8 mouse cellular contexts compared by ENCODE assay signal in genomic region chr19:7423028-7423655, GRCm38 (mm10). TPM values are rescaled to one million over a fixed set of nuclear protein-coding genes. Genes with fewer than 3 reads are reported as not detected.
A peak's percentile ranks its signal among the peaks of the same experiment; 100 is the strongest.
DNase-seq lines count a peak whose midpoint lies in the region; ATAC-seq and TF ChIP-seq lines count a peak whose summit lies in the region.

No protein-coding gene starts in this region.

- no peak overlapping the region for H3K9ac ChIP-seq in liver, postnatal 0 days (replicated peaks)

- no peak for TF ChIP-seq CTCF in E14TG2a.4 (conservative IDR thresholded peaks at IDR 0.05; ENCODE audit: low read length)
- 0 out of 2 replicates have a peak, but pooled peaks have one; percentile 12 for TF ChIP-seq CTCF in layer of hippocampus, adult 2 months (conservative IDR thresholded peaks at IDR 0.05)
- TF ChIP-seq CTCF in liver, postnatal 0 days (IDR thresholded peaks at IDR 0.05; ENCODE audit: low read depth) = no peak

- H3K27ac ChIP-seq in layer of hippocampus, adult 2 months = peak overlapping the region; percentile 84
- no peak overlapping the region for H3K27ac ChIP-seq in liver, postnatal 0 days (ENCODE audit: low read depth)

- DNase-seq in cerebellum, adult 11-12 months = peak; percentile 83
- DNase-seq in heart, postnatal 36 days = peak; percentile 94 to 97
- peak; percentile 75 to 80 for DNase-seq in layer of hippocampus, adult 2 months (ENCODE audit: low spot score in 2 of 2)
- DNase-seq in liver, postnatal 0 days = peak; percentile 73
- DNase-seq in ovary, postnatal 14 days (ENCODE audit: low spot score) = peak; percentile 91
- no peak for DNase-seq in natural killer cell, adult 2 months (ENCODE audit: low spot score in 2 of 2)

- peaks cover 59% of the 10 kb centered on the region for H3K27me3 ChIP-seq in E14TG2a.4 (ENCODE audit: insufficient read depth, low read length)
- no peaks in the 10 kb centered on the region for H3K27me3 ChIP-seq in liver, postnatal 0 days (ENCODE audit: insufficient read depth, low read length)

- H3K36me3 ChIP-seq in E14TG2a.4 (ENCODE audit: insufficient read depth, low read length) = peaks cover 65% of the 10 kb centered on the region
- H3K36me3 ChIP-seq in liver, postnatal 0 days (replicated peaks; ENCODE audit: insufficient read depth, low read length) = peaks cover 22% of the 10 kb centered on the region

- TF ChIP-seq EP300 in liver, postnatal 0 days (IDR thresholded peaks at IDR 0.05; ENCODE audit: low read depth) = no peak

- WGBS in liver, postnatal 0 days (ENCODE audit: insufficient replicate concordance) = 63% methylated on average over 50 of the region's 51 CpGs

- peaks cover 74% of the 10 kb centered on the region for H3K4me1 ChIP-seq in E14TG2a.4 (replicated peaks; ENCODE audit: low read depth, low read length)
- peaks cover 20% of the 10 kb centered on the region for H3K4me1 ChIP-seq in liver, postnatal 0 days (ENCODE audit: insufficient read depth)

- H3K9me3 ChIP-seq in E14TG2a.4 (ENCODE audit: low read length) = no peaks in the 10 kb centered on the region
- H3K9me3 ChIP-seq in liver, postnatal 0 days (ENCODE audit: low read length) = no peaks in the 10 kb centered on the region

- 0 out of 2 replicates have a peak, but pooled peaks have one; percentile 5 for ATAC-seq in frontal cortex, adult (ENCODE audit: low TSS enrichment)
- peak; percentile 64 for ATAC-seq in liver, postnatal 0 days

- peak overlapping the region; percentile 66 for H3K4me2 ChIP-seq in liver, postnatal 0 days (ENCODE audit: low read depth, low read length)

- peak overlapping the region; percentile 77 for H3K4me3 ChIP-seq in E14TG2a.4 (replicated peaks; ENCODE audit: low read length)
- peak overlapping the region; percentile 52 for H3K4me3 ChIP-seq in layer of hippocampus, adult 2 months
- H3K4me3 ChIP-seq in liver, postnatal 0 days (ENCODE audit: low read depth, low read length) = peak overlapping the region; percentile 15; the same call in 1 of the 2 replicates

- intact Hi-C loops in heart, postnatal 36 days (cut with DNase I) = no loop called here

RNA-seq across cellular contexts. Expression of gene 2700081O15Rik, which starts 5.7 kb away (rescaled TPM):
- 10 to 100 TPM; 15.3 to 17.7 TPM for total RNA-seq in heart, postnatal 36 days (2021)
- 10 to 100 TPM; 45.7 to 47.4 TPM for total RNA-seq in layer of hippocampus, adult 2 months (2021)
- 0.58 and 0.75 TPM in 2 replicates for polyA plus RNA-seq in liver, postnatal 0 days (2015; fragmentation: Nextera tagmentation; extraction: Ambion mirVana)

RNA-seq across cellular contexts. Expression of gene Spindoc, which starts 40.3 kb away (rescaled TPM):
- 10 to 100 TPM; 13.1 to 13.4 TPM for total RNA-seq in heart, postnatal 36 days (2021)
- 10 to 100 TPM; 30.2 to 31.7 TPM for total RNA-seq in layer of hippocampus, adult 2 months (2021)
- polyA plus RNA-seq in liver, postnatal 0 days (2015; fragmentation: Nextera tagmentation; extraction: Ambion mirVana) = 2.2 and 3.6 TPM in 2 replicates

RNA-seq across cellular contexts. Expression of gene Rtn3, which starts 59.9 kb away (rescaled TPM):
- total RNA-seq in heart, postnatal 36 days (2021) = 10 to 100 TPM; 75.7 to 76.9 TPM
- total RNA-seq in layer of hippocampus, adult 2 months (2021) = 100 to 1,000 TPM; 733 to 764 TPM
- polyA plus RNA-seq in liver, postnatal 0 days (2015; fragmentation: Nextera tagmentation; extraction: Ambion mirVana) = 62.2 and 63.0 TPM in 2 replicates

Comparison
In these comparisons a context has a peak if more than half of its experiments do, and no peak if none do; other contexts are left out.
1. H3K4me3 ChIP-seq: peak in every context shown above with its lines; median percentile 77 in E14TG2a.4; 52 in layer of hippocampus, adult 2 months; 15 in liver, postnatal 0 days.
2. DNase-seq: peak in cerebellum, adult 11-12 months (single experiment), heart, postnatal 36 days (2 of 2), layer of hippocampus, adult 2 months (2 of 2), liver, postnatal 0 days (single experiment) and ovary, postnatal 14 days (single experiment); none in natural killer cell, adult 2 months (0 of 2).
3. RNA of gene Rtn3, which starts 59.9 kb away (total RNA-seq): 733 to 764 TPM in layer of hippocampus, adult 2 months; 75.7 to 76.9 TPM in heart, postnatal 36 days; every median in the first group is over 4 times any median in the second.